Mouse (Mus musculus) midbrain, embryonic 11.5 days (tissue): ENCODE data around the gene Anapc7. TPM values are rescaled to one million over a fixed set of nuclear protein-coding genes. Genes with fewer than 3 reads are reported as not detected.
"Not testable (repeated sequence)": the region's sequence is repeated elsewhere in the genome, so short reads cannot be mapped to it uniquely, and the experiment has no call there.

ENCODE experiments used
- ATAC-seq: fragments of 200-750 bp; cut with Nextera tagmentation; 2 replicates; pipeline ENCODE4 v1.8.0; 2017; ENCODE audit warnings: moderate TSS enrichment, moderate library complexity; ENCODE audit not compliant: low FRiP score
- DNase-seq: peaks from one replicate; pipeline ENCODE4 v3.0.0; 2015; ENCODE audit warnings: low spot score; ENCODE audit errors: missing footprints
- H3K27ac ChIP-seq: fragments of 300-500 bp; sonication (generic); 2 replicates; pipeline ENCODE4 v1.5.1; 2014; ENCODE audit warnings: low read depth, low read length
- H3K27me3 ChIP-seq: fragments of 300-500 bp; sonication (generic); 2 replicates; pipeline ENCODE4 v1.6.1; 2014; ENCODE audit warnings: mild to moderate bottlenecking, low read length, moderate library complexity, mixed read lengths; ENCODE audit not compliant: control insufficient read depth, insufficient read depth
- H3K36me3 ChIP-seq: fragments of 300-500 bp; sonication (generic); 2 replicates; pipeline ENCODE4 v1.6.1; 2014; ENCODE audit warnings: mild to moderate bottlenecking, low read length, moderate library complexity, mixed read lengths; ENCODE audit not compliant: control insufficient read depth, insufficient read depth
- H3K4me1 ChIP-seq: fragments of 300-500 bp; sonication (generic); 2 replicates; pipeline ENCODE4 v1.6.1; 2014; ENCODE audit warnings: low read length; ENCODE audit not compliant: control insufficient read depth, insufficient read depth
- H3K4me2 ChIP-seq: fragments of 300-500 bp; sonication (generic); 2 replicates; pipeline ENCODE4 v1.6.1; 2014; ENCODE audit warnings: mild to moderate bottlenecking, moderate library complexity
- H3K4me3 ChIP-seq: fragments of 300-500 bp; sonication (generic); 2 replicates; pipeline ENCODE4 v1.5.1; 2014; ENCODE audit warnings: low read depth, low read length
- H3K9ac ChIP-seq: fragments of 300-500 bp; sonication (generic); 2 replicates; pipeline ENCODE4 v1.6.1; 2014; ENCODE audit warnings: low read length
- H3K9me3 ChIP-seq: fragments of 300-500 bp; sonication (generic); 2 replicates; pipeline ENCODE4 v1.6.1; 2016; ENCODE audit warnings: low read length; ENCODE audit not compliant: control insufficient read depth
- WGBS: fragments of 180-500 bp; shearing (Covaris S2); extraction: QIAGEN DNeasy Blood & Tissue Kit; methylation state at CpG from one replicate; pipeline ENCODE4 v1.1.7; 2014; 5-methylcytosine and 5-hydroxymethylcytosine counted together
- polyA plus RNA-seq: library from polyadenylated mRNA; unstranded; fragments of >200 nt; fragmentation: Nextera tagmentation; extraction: Ambion mirVana; gene quantifications from 2 replicates; pipeline ENCODE4 v1.2.1, GENCODE M21; 2014

Anapc7 gene
- polyA plus RNA-seq, 1 experiment from 2014 or later = 32.0 TPM

DNA sequence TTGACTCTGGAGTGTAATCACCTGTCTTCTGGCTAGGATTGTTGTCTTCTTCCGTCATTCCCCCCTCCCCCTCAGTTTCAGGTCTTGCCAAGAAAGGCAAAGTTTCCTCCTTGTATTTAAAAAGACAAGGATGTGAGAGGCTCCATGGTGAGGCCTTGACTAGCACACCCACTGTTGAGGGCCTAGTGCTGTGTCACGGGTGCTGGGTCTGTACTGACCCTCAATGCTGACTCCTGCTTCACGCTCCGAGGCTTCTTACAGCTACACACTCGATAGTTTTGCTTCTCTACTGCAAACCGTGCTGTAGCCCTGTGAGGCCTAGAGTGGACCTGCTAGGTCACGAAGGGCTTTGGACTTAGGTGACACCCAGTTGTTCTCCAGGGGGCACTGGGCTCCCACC, 30.7 kb downstream of the Anapc7 start:
- Histone ChIP-seq H3K27ac (no peak overlapping the region), H3K9me3 (no peaks in the 10 kb centered on the region), H3K36me3 (peaks cover 21% of the 10 kb centered on the region), H3K9ac (no peak overlapping the region), H3K27me3 (no peaks in the 10 kb centered on the region), H3K4me2 (no peak overlapping the region), H3K4me1 (no peaks in the 10 kb centered on the region), H3K4me3 (no peak overlapping the region)
- DNase-seq (no peak), ATAC-seq (no peak)
- 82% methylated on average over 7 of the region's 7 CpGs for WGBS

DNA sequence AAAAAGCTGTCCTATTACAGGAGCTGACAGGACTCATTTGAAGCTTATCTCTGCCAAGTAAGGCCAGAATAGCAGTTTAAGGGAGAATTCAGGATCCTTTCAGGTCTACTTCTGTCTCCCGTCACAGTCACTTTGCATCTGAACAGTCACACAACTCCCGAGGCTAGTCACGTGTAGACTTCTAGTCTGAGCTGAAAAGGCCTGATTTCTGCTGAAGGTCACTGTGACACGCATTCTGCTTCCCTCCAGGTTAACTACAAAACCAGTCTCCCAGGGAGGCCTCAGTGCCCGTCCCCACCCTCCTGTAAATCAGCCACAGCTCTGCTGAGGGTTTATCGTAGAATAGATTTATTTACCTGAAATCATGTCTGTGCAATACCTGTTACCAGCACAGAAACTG, 31.7 kb downstream of the Anapc7 start:
- no peak for DNase-seq
- 83% methylated on average over 6 of the region's 6 CpGs for WGBS
- H3K36me3 ChIP-seq = peaks cover 29% of the 10 kb centered on the region
- no peaks in the 10 kb centered on the region for H3K9me3 ChIP-seq
- no peak overlapping the region for H3K9ac ChIP-seq
- no peak overlapping the region for H3K4me2 ChIP-seq
- no peak overlapping the region for H3K4me3 ChIP-seq
- ATAC-seq = no peak
- H3K27me3 ChIP-seq = no peaks in the 10 kb centered on the region
- no peaks in the 10 kb centered on the region for H3K4me1 ChIP-seq
- H3K27ac ChIP-seq = no peak overlapping the region

GRCm38 (mm10) chr5:122454442-122454841, 32.9 kb downstream of the Anapc7 start:
- DNase-seq (no peak), ATAC-seq (no peak)
- H3K4me2 ChIP-seq = no peak overlapping the region
- H3K4me1 ChIP-seq = no peaks in the 10 kb centered on the region
- H3K9me3 ChIP-seq = no peaks in the 10 kb centered on the region
- WGBS = 94% methylated on average over 4 of the region's 4 CpGs
- no peaks in the 10 kb centered on the region for H3K27me3 ChIP-seq
- H3K4me3 ChIP-seq = no peak overlapping the region
- H3K36me3 ChIP-seq = peaks cover 37% of the 10 kb centered on the region
- no peak overlapping the region for H3K9ac ChIP-seq
- no peak overlapping the region for H3K27ac ChIP-seq

DNA sequence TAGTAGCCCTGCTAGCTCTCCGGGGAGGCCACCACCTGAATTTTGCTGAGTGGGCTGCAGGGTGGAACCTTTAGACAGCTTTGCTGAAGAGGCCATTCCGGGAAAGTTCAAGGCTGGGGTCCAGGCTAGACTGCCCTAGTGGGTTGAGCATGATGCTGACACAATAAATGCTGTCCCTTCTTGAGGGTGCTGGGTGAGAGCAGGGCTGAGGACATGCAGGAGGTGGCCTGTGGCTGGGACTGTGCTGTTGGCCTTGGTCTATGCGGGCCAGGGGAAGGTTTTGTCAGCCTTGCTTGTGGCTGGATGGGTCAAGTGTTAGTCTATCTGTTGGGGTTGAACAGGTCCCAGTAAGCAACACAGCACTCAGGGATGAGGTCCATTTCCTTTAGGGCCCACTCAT, 33.4 kb downstream of the Anapc7 start:
- H3K27ac ChIP-seq = no peak overlapping the region
- H3K9me3 ChIP-seq = no peaks in the 10 kb centered on the region
- H3K9ac ChIP-seq = no peak overlapping the region
- DNase-seq = no peak
- H3K4me2 ChIP-seq = no peak overlapping the region
- no peak overlapping the region for H3K4me3 ChIP-seq
- 97% methylated on average over 3 of the region's 3 CpGs for WGBS
- H3K27me3 ChIP-seq = no peaks in the 10 kb centered on the region
- H3K36me3 ChIP-seq = peaks cover 41% of the 10 kb centered on the region
- no peak for ATAC-seq
- no peaks in the 10 kb centered on the region for H3K4me1 ChIP-seq

DNA sequence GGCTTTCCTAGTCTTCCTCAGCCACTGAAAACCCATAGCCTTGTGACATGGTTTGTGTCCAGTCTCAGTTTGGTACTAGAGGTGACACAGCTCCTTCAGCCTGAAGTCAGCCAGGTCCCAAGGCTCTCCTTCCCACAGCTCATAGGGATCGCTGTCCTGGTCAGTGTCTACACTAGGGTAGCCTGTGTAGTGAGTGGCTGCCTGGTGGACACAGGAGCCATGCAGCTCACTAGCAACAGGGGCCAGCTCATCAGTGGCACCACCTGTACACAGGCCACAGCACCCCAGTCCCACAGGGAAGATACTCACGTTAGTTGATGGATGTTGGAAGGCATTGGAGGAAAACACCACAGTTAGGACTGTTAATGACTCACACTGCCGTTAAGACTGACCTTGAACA, 34.1 kb downstream of the Anapc7 start:
- Histone ChIP-seq H3K4me1 (no peaks in the 10 kb centered on the region), H3K36me3 (peaks cover 48% of the 10 kb centered on the region), H3K27ac (no peak overlapping the region), H3K27me3 (no peaks in the 10 kb centered on the region), H3K9ac (no peak overlapping the region), H3K4me3 (no peak overlapping the region), H3K9me3 (no peaks in the 10 kb centered on the region), H3K4me2 (no peak overlapping the region)
- no peak for DNase-seq
- ATAC-seq = no peak
- WGBS = 96% methylated on average over 3 of the region's 3 CpGs

DNA sequence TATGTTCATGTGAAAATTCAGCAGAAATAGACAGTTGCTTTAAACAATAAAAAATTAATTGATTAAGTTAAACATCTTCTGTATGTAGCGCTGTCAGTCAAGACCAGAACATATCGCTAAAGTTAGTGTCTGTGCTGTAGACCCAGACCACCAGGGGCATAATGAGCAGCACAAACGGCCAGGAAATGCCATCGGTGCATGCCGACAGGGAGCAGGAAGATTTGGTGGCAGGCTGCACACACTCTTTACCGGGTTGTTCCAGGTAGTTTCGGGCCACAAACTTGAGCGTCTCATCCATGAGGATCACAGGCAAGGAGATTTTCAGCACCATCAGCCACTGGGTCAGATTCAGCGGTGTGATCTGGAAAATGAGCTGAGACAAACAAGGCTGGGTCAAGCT, 35.6 kb downstream of the Anapc7 start:
- H3K4me3 ChIP-seq, H3K9ac ChIP-seq, ATAC-seq, H3K27ac ChIP-seq, H3K4me1 ChIP-seq, DNase-seq, H3K4me2 ChIP-seq, H3K9me3 ChIP-seq, H3K27me3 ChIP-seq: not testable (repeated sequence)
- 88% methylated on average over 9 of the region's 9 CpGs for WGBS
- peaks cover 58% of the 10 kb centered on the region for H3K36me3 ChIP-seq

DNA sequence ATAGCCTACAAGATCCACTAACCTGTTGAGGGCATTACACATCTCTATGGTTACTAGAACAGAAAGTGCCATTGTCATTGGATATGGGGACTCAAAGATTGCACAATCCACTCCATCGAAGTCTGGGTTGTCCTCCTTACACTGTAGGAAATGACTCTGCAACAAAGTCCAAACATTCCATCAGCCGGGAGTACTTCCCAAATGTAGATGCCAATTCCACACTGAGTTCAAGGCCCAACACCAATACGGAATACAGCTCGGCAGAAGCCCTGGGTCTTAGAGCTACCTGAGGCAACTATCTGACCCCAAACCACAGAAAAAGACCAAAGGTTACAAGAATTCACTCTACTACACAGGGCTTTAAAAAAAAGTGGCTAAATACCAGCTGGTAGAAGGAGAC, 36.6 kb downstream of the Anapc7 start:
- H3K27ac ChIP-seq = no peak overlapping the region
- no peaks in the 10 kb centered on the region for H3K9me3 ChIP-seq
- H3K36me3 ChIP-seq = peaks cover 58% of the 10 kb centered on the region
- H3K4me2 ChIP-seq = no peak overlapping the region
- H3K27me3 ChIP-seq = no peaks in the 10 kb centered on the region
- H3K4me3 ChIP-seq = no peak overlapping the region
- no peaks in the 10 kb centered on the region for H3K4me1 ChIP-seq
- WGBS = 91% methylated on average over 4 of the region's 4 CpGs
- ATAC-seq (no peak), DNase-seq (no peak)
- no peak overlapping the region for H3K9ac ChIP-seq

GRCm38 (mm10) chr5:122459335-122459734, 37.8 kb downstream of the Anapc7 start:
- H3K4me1 ChIP-seq = no peaks in the 10 kb centered on the region
- no peak overlapping the region for H3K4me2 ChIP-seq
- H3K27ac ChIP-seq = no peak overlapping the region
- no peak overlapping the region for H3K9ac ChIP-seq
- DNase-seq (no peak), ATAC-seq (no peak)
- WGBS = 94% methylated on average over 5 of the region's 5 CpGs
- H3K27me3 ChIP-seq = no peaks in the 10 kb centered on the region
- H3K4me3 ChIP-seq = no peak overlapping the region
- H3K36me3 ChIP-seq = peaks cover 61% of the 10 kb centered on the region
- no peaks in the 10 kb centered on the region for H3K9me3 ChIP-seq

- no peaks in the 10 kb centered on the region for H3K4me1 ChIP-seq
- 89% methylated on average over 11 of the region's 11 CpGs for WGBS
- no peaks in the 10 kb centered on the region for H3K27me3 ChIP-seq
- H3K27ac ChIP-seq = no peak overlapping the region
- no peaks in the 10 kb centered on the region for H3K9me3 ChIP-seq
- H3K4me2 ChIP-seq = no peak overlapping the region
- DNase-seq (no peak), ATAC-seq (no peak)
- H3K4me3 ChIP-seq = no peak overlapping the region
- H3K9ac ChIP-seq = no peak overlapping the region
- peaks cover 61% of the 10 kb centered on the region for H3K36me3 ChIP-seq
Measured at GRCm38 (mm10) chr5:122460656-122461055, 39.2 kb downstream of the Anapc7 start.

DNA sequence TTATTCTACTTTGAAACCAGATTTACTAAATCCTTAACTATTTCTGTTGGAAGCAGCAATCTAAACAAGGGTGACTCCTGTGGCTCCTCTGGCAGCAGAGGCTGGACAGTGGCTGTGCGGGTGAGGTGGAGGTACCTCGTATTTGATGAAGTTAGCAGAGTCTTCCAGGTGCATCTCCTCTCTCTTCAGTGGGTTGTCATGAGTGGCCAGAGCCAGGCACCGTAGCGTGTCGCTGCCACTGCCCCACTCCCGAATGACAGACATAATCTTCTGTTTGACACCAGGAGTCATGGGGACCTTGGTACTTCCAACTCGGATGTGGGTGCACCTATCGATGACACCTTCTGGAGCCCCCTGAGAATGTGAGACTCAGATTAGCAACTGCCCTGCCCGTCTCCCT, 39.9 kb downstream of the Anapc7 start:
- H3K9ac ChIP-seq = no peak overlapping the region
- H3K4me3 ChIP-seq = no peak overlapping the region
- H3K9me3 ChIP-seq = no peaks in the 10 kb centered on the region
- DNase-seq (no peak), ATAC-seq (no peak)
- H3K36me3 ChIP-seq = peaks cover 60% of the 10 kb centered on the region
- WGBS = 96% methylated on average over 9 of the region's 9 CpGs
- H3K4me2 ChIP-seq = no peak overlapping the region
- no peak overlapping the region for H3K27ac ChIP-seq
- H3K27me3 ChIP-seq = no peaks in the 10 kb centered on the region
- H3K4me1 ChIP-seq = no peaks in the 10 kb centered on the region
